Mouse (Mus musculus) Patski (cell line): ENCODE measurements around the gene Narfl. TPM values are rescaled to one million over a fixed set of nuclear protein-coding genes. Genes with fewer than 3 reads are reported as not detected.

ENCODE experiments used
- ATAC-seq: fragments of 100-300 bp; one replicate; pipeline ENCODE4 v1.8.0; 2021
- CTCF ChIA-PET: fragments of 350-600 bp; sonication (Branson Sonifier 250); formaldehyde crosslinking; loops from one replicate; lab custom pipeline; 2022; ENCODE audit warnings: inconsistent platforms; lab: Charles Lee
- POLR2A ChIA-PET: fragments of 350-600 bp; sonication (Branson Sonifier 250); formaldehyde crosslinking; loops from one replicate; lab custom pipeline; 2022; ENCODE audit warnings: antibody characterized with exemption, inconsistent platforms; lab: Charles Lee
- DNase-seq: peaks from one replicate; pipeline ENCODE4 v3.0.0-alpha.2; 2011; ENCODE audit warnings: low read depth, low spot score
- H3K27me3 ChIP-seq: fragments of 371-371 bp; one replicate; pipeline ENCODE4 v1.5.1; 2021
- CTCF ChIP-seq: fragments of 100-300 bp; IDR thresholded peaks from one replicate; pipeline ENCODE4 v1.5.1; 2021
- in situ Hi-C: fragments of 300-500 bp; cut with MboI; formaldehyde crosslinking; loops from 3 replicates; pipeline ENCODE4 v1.11.1; 2018; ENCODE audit warnings: low pct_unique_long_range_greater_than_20kb, mixed read lengths
- polyA plus RNA-seq: library from polyadenylated mRNA; unstranded; gene quantifications from one replicate; pipeline ENCODE4 v1.2.3, GENCODE M21; 2021

Gene Narfl
- polyA plus RNA-seq, 1 experiment from 2014 or later, result 44.9 TPM

- no peak for TF ChIP-seq CTCF
- in situ Hi-C loops, result no loop called here
- DNase-seq (no peak), ATAC-seq (no peak)
- H3K27me3 ChIP-seq, result no peaks in the 10 kb centered on the region
- ChIA-PET CTCF (interaction anchor here (1.2 kb wide), 1 partner anchor 40 kb away, joined by 4 read pairs; no protein-coding TSS in a partner anchor), POLR2A (no interaction called here)
These were observed 11.0 kb upstream of the Narfl start for GRCm38 (mm10) chr17:25762591-25762990.

DNA sequence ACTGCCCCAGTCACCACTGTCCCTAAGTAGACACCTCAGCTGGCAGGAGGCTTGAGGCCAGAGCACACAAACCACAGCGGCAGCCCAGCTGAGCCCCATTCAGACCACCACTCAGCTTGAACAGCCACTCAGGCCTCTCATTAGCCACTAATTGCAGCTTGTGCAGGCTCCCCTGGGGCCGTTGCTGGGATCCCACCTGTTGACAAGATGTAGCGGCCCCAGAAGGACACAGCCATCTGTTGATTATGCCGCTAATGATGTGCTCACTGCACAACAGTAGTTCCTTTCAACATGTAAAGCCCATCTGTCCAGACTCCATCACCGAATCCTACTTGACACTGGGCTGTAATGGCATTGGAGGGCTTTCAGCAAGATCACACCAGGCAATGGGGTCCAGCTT lies 7.7 kb upstream of the Narfl start:
- in situ Hi-C loops, result loop anchor here (5.0 kb wide), 2 partner anchors 34 to 36 kb away; no protein-coding TSS in a partner anchor
- no peaks in the 10 kb centered on the region for H3K27me3 ChIP-seq
- CTCF ChIA-PET, result no interaction called here
- no peak for ATAC-seq
- POLR2A ChIA-PET, result no interaction called here
- TF ChIP-seq CTCF, result no peak
- DNase-seq, result no peak

DNA sequence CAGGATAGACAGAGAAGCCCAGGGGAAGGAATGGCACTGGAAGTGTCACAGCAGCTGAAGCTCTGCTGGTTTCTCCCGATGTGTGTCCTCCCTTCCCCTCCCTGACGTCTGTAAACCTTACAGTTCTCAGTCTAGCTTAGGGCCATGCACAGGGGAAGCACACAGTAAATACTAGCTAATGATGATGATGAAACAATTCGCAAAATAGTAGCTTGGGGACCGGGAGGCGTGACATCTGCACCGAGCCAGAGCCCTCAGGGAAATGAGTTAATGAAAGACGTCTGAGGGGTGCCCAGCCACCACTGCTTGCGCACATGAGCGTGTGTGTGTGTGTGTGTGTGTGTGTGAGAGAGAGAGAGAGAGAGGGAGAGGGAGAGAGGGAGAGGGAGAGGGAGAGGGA lies 4.2 kb upstream of the Narfl start:
- in situ Hi-C loops, result loop anchor here (5.0 kb wide), 2 partner anchors 33 to 37 kb away; no protein-coding TSS in a partner anchor
- no peaks in the 10 kb centered on the region for H3K27me3 ChIP-seq
- ATAC-seq, result no peak
- POLR2A ChIA-PET, result no interaction called here
- DNase-seq, result no peak
- TF ChIP-seq CTCF, result no peak
- CTCF ChIA-PET, result no interaction called here

GRCm38 (mm10) chr17:25775318-25776062 lies 1.9 kb downstream of the Narfl start:
- in situ Hi-C loops, result no loop called here
- DNase-seq (no peak), ATAC-seq (no peak)
- TF ChIP-seq CTCF, result no peak
- ChIA-PET POLR2A (no interaction called here), CTCF (interaction anchor here (2.7 kb wide), 1 partner anchor 26 kb away, joined by 11 read pairs; no protein-coding TSS in a partner anchor)
- no peaks in the 10 kb centered on the region for H3K27me3 ChIP-seq

DNA sequence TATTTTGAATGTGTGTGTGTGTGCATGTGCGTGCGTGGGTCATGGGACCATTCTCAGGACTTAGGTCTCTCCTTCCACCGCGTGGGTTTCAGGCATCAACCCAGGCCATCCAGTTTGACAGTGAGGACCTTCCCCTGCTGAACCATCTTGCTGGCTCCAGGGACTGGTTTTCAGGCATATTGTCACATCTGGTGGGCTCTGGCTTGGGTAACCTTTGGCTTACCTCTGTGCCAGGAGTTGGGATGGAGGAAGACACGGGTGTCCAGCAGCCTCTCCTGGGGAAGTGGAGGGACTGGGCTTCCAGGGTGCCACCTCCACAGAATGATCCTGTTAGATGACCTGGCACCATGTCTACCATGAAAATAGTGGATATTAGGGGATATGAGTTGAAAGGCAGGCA lies 4.4 kb downstream of the Narfl start:
- no peak for TF ChIP-seq CTCF
- CTCF ChIA-PET, result no interaction called here
- no peaks in the 10 kb centered on the region for H3K27me3 ChIP-seq
- in situ Hi-C loops, result no loop called here
- ATAC-seq (no peak), DNase-seq (no peak)
- POLR2A ChIA-PET, result interaction anchor here (1.0 kb wide), 1 partner anchor 15 kb away, joined by 3 read pairs; the partner anchor contains the start of gene Fam173a

GRCm38 (mm10) chr17:25781339-25781738 lies 7.8 kb downstream of the Narfl start:
- POLR2A ChIA-PET, result interaction anchor here (1.2 kb wide), 1 partner anchor 54 kb away, joined by 3 read pairs; no protein-coding TSS in a partner anchor
- no peak for TF ChIP-seq CTCF
- in situ Hi-C loops, result no loop called here

GRCm38 (mm10) chr17:25783086-25783485 lies 9.5 kb downstream of the Narfl start:
- DNase-seq, result no peak
- POLR2A ChIA-PET, result no interaction called here
- CTCF ChIA-PET, result no interaction called here

More at GRCm38 (mm10) chr17:25781339-25781738, 7.8 kb downstream of the Narfl start:
- ATAC-seq (no peak), DNase-seq (no peak)
- CTCF ChIA-PET, result interaction anchor here (1.1 kb wide), 1 partner anchor 19 kb away, joined by 3 read pairs; no protein-coding TSS in a partner anchor
- H3K27me3 ChIP-seq, result no peaks in the 10 kb centered on the region

GRCm38 (mm10) chr17:25783861-25784574 lies 10.4 kb downstream of the Narfl start:
- CTCF ChIA-PET, result interaction anchor here (1.3 to 2.4 kb wide), 3 partner anchors 11 to 68 kb away, joined by 3 to 9 read pairs (median 4); partner anchors contain the start of gene AC134908.4
- TF ChIP-seq CTCF, result no peak
- POLR2A ChIA-PET, result no interaction called here
- ATAC-seq, result no peak
- no peak for DNase-seq
- in situ Hi-C loops, result no loop called here
- H3K27me3 ChIP-seq, result no peaks in the 10 kb centered on the region

More at GRCm38 (mm10) chr17:25783086-25783485, 9.5 kb downstream of the Narfl start:
- no peak for ATAC-seq
- no peak for TF ChIP-seq CTCF
- H3K27me3 ChIP-seq, result no peaks in the 10 kb centered on the region
- in situ Hi-C loops, result no loop called here

GRCm38 (mm10) chr17:25785281-25785745 lies 11.7 kb downstream of the Narfl start, which contains the start of gene Haghl:
Gene Haghl (minus strand): TSS chr17:25785673.
- peak; percentile 75 for DNase-seq
- no peaks in the 10 kb centered on the region for H3K27me3 ChIP-seq
- ATAC-seq, result peak; percentile 27
- in situ Hi-C loops, result no loop called here
- ChIA-PET POLR2A (no interaction called here), CTCF (interaction anchor here (1.3 to 2.4 kb wide), 3 partner anchors 10 to 69 kb away, joined by 3 to 9 read pairs (median 4); partner anchors contain the start of gene AC134908.4)
- TF ChIP-seq CTCF, result no peak

GRCm38 (mm10) chr17:25786280-25786679 lies 12.7 kb downstream of the Narfl start, which contains the start of gene Ccdc78:
Gene Ccdc78 (plus strand): TSS chr17:25786580.
- ChIA-PET CTCF (interaction anchor here (2.4 kb wide), 1 partner anchor 15 kb away, joined by 9 read pairs; no protein-coding TSS in a partner anchor), POLR2A (no interaction called here)
- no peaks in the 10 kb centered on the region for H3K27me3 ChIP-seq
- no peak for ATAC-seq
- DNase-seq, result no peak
- in situ Hi-C loops, result no loop called here
- no peak for TF ChIP-seq CTCF
